Mouse (Mus musculus) thymus, postnatal 10 days (tissue): ENCODE results near the gene Kcnmb2.

Source experiments
- DNase-seq, 2 experiments: peaks; one replicate each; pipeline ENCODE4 v3.0.0; 2021; ENCODE audit warnings: low spot score in 2 of 2

The Kcnmb2 gene

GRCm38 (mm10) chr3:32012205-32012931 lies 110.1 kb downstream of the Kcnmb2 start:
- DNase-seq, result no peak

GRCm38 (mm10) chr3:32020981-32021380 lies 118.7 kb downstream of the Kcnmb2 start:
- no peak for DNase-seq

DNA sequence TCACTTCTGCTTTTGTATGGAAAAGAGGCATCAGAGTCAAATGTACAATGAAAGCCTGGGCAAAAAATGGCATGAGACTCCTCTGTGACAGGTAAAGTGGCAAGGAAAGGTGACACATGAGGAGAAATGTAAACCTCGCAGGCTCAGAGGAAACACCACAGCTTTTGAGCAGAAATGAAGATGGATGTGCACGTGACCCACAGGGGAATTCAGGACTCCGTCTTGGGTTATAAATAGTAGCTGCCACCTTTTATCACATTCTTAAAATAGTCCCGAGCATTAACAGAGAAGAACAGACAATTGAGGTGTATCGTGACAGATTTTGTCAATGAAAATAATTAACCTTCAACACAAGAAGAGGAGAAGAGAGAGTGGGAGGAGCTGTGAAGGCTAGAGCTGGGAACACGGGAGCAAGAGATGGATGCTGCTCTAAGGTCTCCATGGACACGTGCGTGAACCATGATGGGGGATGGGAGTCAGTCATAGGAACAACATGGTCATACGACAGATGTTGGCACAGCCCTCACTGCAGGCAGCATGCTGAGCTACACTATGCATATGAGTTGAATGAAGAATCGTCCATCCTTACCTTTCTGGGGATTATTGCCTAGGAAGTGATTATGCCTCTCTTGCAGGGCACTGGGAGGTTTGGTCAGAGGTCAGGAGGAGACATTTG lies 127.2 kb downstream of the Kcnmb2 start:
- no peak for DNase-seq

DNA sequence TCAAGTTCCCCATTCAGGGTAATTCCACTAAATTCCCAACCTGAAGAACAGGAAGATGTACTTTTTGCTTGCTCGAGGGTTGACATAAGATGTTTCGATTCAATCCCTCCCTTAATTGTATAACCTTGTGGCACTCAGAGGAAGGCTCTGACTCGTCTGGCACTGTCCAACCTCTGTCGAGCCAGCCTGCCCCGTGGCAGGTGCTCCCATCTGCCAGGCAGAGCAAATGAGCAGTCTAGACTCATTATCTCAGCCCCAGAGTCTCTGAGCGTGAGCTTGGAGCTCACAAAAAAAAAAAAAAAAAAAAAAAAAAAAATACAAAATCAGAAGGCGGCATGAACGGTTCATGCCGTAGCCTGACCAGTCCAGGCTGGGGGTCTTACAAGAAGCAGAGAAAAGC lies 130.1 kb downstream of the Kcnmb2 start:
- no peak for DNase-seq

DNA sequence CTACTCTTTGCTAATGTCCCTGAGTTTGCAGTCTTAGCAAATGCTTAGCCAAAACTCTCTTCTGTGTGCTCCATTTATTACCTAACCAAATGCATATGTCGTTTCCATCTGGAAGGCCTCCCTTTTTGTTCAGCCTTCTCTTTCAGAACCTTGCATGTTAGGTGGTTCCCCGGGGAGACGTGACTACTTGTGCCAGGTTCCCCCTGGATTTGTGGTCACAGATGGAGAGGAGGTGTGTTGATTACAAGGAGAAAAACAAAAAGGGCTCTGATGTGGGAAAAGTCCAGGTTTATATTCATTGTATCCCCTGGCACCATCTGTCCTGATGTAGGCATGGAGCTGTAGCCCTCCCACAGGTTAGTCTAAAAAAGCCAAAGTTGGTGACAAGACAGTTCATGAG lies 141.5 kb downstream of the Kcnmb2 start:
- no peak for DNase-seq

DNA sequence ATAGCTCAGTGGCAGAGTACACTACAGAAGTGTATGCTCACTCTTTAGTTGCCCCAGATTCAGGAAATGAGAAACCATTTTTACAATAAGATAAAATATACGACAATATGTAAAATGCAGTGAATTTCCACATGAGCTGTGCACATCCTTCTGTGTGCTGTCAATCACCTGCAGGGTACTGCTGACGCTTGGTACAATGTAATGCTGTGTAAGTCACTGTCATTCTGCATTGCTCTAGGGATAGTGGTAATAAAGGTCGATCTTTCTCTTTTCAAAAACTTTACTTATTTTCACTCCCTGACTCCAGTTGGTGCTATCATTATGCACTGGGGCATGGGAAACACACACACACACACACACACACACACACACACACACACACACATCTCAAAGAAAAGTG lies 146.5 kb downstream of the Kcnmb2 start:
- no peak for DNase-seq

GRCm38 (mm10) chr3:32052596-32052995 lies 150.3 kb downstream of the Kcnmb2 start:
- no peak for DNase-seq

- DNase-seq, result no peak
Observed at GRCm38 (mm10) chr3:32053610-32054241, 151.4 kb downstream of the Kcnmb2 start.

DNA sequence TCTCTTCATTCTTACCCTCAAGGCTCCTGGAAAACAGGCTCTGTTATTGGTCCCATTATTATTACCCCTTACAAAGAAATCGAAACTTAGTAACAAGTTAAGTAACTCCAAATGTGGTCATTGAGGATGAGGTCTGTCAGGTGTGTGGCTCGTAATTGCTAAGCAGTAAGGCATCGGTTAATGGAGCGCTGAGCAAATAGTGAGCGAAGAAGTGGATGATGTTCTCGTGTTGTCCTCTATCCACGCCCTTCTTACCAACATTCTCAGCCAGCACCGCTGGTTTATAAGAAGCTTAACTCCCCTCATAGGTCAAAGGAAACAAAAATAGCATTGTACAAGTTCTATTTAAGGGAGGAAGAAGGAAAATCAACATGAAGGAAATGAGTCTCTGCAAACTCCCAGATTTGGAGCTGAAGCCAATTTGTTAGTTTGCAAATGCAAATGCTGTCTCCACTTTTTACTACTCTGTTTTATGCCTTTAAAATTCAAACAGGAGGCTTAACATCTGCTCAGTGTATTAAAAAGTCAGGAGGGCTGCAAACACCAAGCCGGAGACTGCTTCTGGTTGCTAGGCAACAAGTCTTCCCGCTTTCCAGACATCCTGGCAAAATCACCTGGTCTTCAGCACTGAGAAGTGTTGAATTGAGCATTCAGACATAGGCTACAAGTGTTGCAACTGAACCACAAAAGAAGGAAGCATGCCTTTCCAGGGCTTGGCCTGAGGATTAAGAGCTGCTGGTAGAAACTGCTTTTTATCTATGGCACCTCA lies 157.8 kb downstream of the Kcnmb2 start:
- no peak for DNase-seq

DNA sequence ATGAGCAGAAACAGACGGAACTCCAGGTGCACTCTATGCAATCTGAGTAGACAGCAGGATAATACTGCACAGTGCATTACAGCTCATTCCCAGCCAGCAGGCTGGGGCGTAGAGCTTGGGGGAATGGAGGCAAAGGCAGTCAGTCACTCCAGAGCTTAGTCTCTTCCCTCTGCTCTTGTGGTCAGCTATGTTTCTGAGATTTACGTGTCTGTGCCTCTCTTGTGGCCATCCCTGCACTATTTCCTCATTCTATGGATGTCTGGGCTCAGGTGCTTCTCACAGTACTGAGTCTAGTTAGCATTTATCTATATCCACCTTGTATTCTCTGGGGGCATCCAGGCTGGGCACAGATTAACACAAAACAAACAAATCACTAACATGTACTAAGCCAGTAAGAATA lies 160.4 kb downstream of the Kcnmb2 start:
- DNase-seq, result no peak

- DNase-seq, result no peak
Observed at GRCm38 (mm10) chr3:32063312-32063711, 161.0 kb downstream of the Kcnmb2 start.

DNA sequence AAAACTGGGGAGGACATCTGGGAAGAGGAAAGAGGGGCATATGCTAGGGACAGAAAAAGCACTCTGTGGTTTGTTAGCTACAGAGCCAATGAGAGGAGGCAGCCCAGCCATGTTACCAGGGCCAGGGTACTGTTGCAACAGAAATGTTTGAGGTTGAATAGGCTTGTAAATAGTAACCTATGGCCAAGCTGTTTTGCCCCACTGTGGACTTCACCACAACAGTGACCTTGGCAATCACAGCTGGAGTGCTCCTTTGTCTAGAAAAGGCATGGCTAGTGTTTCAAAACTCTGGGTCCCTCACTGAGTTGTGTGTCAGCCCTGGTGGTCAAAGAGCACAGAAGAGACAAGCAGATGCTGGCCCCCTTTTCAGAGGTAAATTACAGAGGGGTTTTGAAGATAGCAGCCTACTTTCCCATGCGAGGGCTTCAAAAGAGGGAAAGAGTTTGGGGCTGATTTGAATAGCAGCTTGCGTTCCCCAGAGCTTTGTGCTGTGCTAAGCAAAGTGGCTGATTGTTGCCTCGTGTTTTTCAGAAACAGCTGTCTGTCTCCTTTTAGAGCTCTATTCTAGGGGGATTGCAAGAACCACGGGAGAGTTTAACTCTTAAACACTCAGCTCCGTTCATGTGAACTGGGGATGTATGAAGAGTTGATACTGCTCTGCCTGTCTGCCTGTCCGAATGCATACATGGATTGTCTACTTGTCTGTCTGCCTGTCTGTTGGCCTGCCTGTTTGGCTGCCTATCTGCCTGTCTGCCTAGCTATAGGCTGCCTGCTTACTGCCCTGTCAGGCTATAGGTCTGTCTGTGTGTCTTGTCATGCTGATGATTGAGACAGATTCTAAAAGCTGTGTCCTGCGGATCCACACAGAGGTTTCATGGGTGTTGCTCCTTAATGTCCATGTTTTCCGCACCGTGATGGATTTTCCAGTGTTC lies 165.0 kb downstream of the Kcnmb2 start:
- no peak for DNase-seq

DNA sequence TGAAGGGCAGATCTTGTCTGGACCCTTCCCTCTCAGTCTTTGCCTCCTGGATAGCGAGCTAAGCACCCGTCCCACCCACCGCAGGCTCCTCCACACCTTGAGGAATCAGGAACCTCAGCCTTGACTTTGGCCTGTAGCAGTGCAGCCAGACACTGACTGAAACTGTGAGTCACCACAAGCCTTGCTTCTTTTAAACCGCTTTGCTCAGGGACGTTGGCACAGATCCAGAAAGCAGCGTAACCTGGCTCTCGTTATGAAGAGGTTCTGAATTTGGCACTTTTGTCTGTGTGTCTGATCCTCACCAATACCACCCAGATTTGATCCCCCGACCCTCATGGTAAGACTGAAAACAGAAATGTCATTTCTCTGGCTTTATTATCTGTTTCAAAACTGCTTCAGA lies 171.6 kb downstream of the Kcnmb2 start:
- no peak for DNase-seq

DNA sequence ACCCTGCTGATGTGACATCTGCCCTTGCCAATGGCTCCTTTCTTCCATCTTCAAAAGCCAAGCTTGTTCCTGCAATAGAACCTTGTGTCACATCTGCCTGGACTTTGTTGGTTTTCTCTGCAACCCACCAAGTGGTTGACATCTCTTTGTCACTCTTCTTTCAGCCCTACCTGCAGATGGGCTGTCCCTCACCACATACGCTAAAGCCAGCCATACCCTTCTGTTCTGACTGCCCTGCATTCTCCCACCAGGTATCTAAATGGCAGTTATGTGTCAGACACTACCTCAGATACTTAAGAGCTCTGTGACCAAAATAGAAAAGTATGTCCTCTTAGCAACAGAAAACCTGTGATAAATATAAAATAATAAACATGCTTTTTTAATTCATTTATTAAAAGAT lies 186.5 kb downstream of the Kcnmb2 start:
- no peak for DNase-seq

DNA sequence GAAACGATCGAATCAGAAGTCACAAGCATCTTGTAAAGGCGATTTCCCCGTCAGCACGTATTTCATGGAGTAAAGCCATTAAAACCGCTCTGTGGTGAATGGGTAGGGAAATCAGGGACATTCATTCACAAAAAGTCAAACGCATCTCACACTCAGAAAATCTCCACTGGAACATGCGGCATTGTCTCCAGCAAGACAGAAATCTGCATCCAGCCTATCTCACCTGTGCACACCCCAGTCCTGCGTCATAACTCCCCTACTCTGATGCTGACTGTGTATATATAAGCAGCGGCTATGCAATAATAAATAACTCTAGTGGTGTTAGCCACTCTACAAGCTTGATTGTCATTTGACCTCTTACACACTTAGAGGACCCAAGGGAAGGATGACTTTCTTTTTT lies 199.1 kb downstream of the Kcnmb2 start:
- no peak for DNase-seq

DNA sequence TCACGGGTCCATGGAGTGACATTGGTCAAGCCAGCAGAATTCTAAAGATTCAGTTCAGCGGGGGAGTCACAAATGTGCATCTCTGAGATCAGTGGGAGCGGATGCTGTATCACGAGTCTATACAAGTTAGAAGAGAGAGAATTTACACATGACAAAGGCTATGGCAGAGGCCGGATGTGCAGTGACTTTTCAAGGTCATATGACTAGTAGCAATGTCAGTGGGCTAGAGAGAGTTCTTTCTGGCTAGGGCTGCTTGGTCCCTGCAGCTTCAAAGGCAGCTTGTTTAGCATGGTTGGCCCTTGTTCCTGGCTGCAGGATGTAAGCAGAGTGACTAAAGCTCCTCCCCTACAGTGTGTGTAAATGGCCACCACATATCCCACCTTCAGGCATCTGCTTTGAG lies 217.5 kb downstream of the Kcnmb2 start:
- DNase-seq, result no peak

- no peak for DNase-seq
Observed at GRCm38 (mm10) chr3:32121731-32122130, 219.4 kb downstream of the Kcnmb2 start.

- no peak for DNase-seq
Observed at GRCm38 (mm10) chr3:32125431-32125830, 223.1 kb downstream of the Kcnmb2 start.

GRCm38 (mm10) chr3:32128391-32128790 lies 226.1 kb downstream of the Kcnmb2 start:
- DNase-seq, result no peak

GRCm38 (mm10) chr3:32130696-32131095 lies 228.4 kb downstream of the Kcnmb2 start:
- no peak for DNase-seq

DNA sequence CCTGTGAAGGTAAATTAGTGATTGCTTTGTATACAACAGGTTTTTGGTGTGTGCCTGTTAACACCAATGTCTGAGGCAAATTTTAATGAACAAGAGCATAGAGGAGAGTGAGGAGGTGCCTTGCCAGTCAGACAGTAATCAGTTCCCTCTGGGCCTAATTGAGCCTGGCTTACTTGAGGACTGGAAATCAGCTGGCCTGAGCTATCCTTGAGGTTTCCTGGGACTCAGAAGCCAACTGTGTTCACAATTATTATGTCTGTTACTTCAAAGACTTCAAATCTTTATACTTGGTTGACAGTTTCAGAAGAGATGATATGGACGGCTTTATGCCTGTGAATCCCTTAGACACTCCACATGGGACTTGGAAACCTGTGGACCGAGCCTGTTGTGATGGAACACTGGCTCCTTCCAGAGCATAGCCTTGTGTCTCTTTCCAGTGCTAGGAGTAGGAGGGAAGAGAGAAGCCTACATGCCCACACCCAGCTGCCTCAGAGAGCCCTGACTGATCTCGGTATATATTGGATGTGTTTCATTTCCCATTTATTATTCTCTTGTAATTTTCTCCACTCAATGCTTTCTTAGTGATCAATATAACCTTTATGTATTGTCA lies 230.2 kb downstream of the Kcnmb2 start:
- no peak for DNase-seq
